Mouse (Mus musculus): ENCODE data around the gene Lrrc75a. TPM values are rescaled to one million over a fixed set of nuclear protein-coding genes. Genes with fewer than 3 reads are reported as not detected.

The Lrrc75a gene
- polyA plus RNA-seq (2015; fragmentation: Nextera tagmentation; extraction: Ambion mirVana) = 4.4 and 5.0 TPM in 2 replicates

GRCm38 (mm10) chr11:62647661-62648590 is at the start of gene Lrrc75a:
TSS of gene Lrrc75a (minus strand) at chr11:62648523.

GRCm38 (mm10) chr11:62648591-62649391 is 468 bp upstream of the Lrrc75a start, which contains the start of gene Mmgt2:
TSS of gene Mmgt2 (plus strand) at chr11:62648664.

GRCm38 (mm10) chr11:62573959-62574702 is 74.2 kb downstream of the Lrrc75a start, which contains the start of gene Trpv2:
TSS of gene Trpv2 (plus strand) at chr11:62574486.

Other genes starting within 250 kb of the Lrrc75a start
- 5.1 and 5.6 TPM in 2 replicates for gene Pigl, start 190.1 kb downstream of the Lrrc75a start, polyA plus RNA-seq (2015; fragmentation: Nextera tagmentation; extraction: Ambion mirVana)
- 108 and 117 TPM in 2 replicates for gene Ncor1, start 190.0 kb downstream of the Lrrc75a start, polyA plus RNA-seq (2015; fragmentation: Nextera tagmentation; extraction: Ambion mirVana)
- gene Cenpv, start 109.3 kb downstream of the Lrrc75a start, polyA plus RNA-seq (2015; fragmentation: Nextera tagmentation; extraction: Ambion mirVana) = 28.7 and 29.7 TPM in 2 replicates
- 1,727 and 1,843 TPM in 2 replicates for gene Ubb, start 97.4 kb downstream of the Lrrc75a start, polyA plus RNA-seq (2015; fragmentation: Nextera tagmentation; extraction: Ambion mirVana)
- 12.1 and 13.7 TPM in 2 replicates for gene Trpv2, start 74.0 kb downstream of the Lrrc75a start, polyA plus RNA-seq (2015; fragmentation: Nextera tagmentation; extraction: Ambion mirVana)
- 17.5 and 24.3 TPM in 2 replicates for gene Mmgt2, start 141 bp upstream of the Lrrc75a start, polyA plus RNA-seq (2015; fragmentation: Nextera tagmentation; extraction: Ambion mirVana)
- 1.5 and 1.7 TPM in 2 replicates for gene Zfp287, start 83.4 kb upstream of the Lrrc75a start, polyA plus RNA-seq (2015; fragmentation: Nextera tagmentation; extraction: Ambion mirVana)
- gene Gm10428, start 104.6 kb upstream of the Lrrc75a start, polyA plus RNA-seq (2015; fragmentation: Nextera tagmentation; extraction: Ambion mirVana) = not detected in 2 replicates
- 1.7 and 3.2 TPM in 2 replicates for gene Zfp286, start 140.9 kb upstream of the Lrrc75a start, polyA plus RNA-seq (2015; fragmentation: Nextera tagmentation; extraction: Ambion mirVana)
- 2.7 and 3.0 TPM in 2 replicates for gene Trim16, start 171.7 kb upstream of the Lrrc75a start, polyA plus RNA-seq (2015; fragmentation: Nextera tagmentation; extraction: Ambion mirVana)
- gene Fbxw10, start 198.5 kb upstream of the Lrrc75a start, polyA plus RNA-seq (2015; fragmentation: Nextera tagmentation; extraction: Ambion mirVana) = 0.29 and 0.41 TPM in 2 replicates
- 30.9 and 37.4 TPM in 2 replicates for gene Tvp23b, start 230.9 kb upstream of the Lrrc75a start, polyA plus RNA-seq (2015; fragmentation: Nextera tagmentation; extraction: Ambion mirVana)

Measured in spleen, postnatal 0 days (tissue).